Mouse (Mus musculus) liver, adult 2 months (tissue): ENCODE measurements around the gene Ppp3ca. TPM values are rescaled to one million over a fixed set of nuclear protein-coding genes. Genes with fewer than 3 reads are reported as not detected.

ENCODE experiments used
- DNase-seq: peaks from one replicate; pipeline ENCODE4 v3.0.0-alpha.2; 2011; ENCODE audit warnings: low read depth, low spot score; ENCODE audit errors: extremely low read depth
- H3K27ac ChIP-seq: fragments of 200-500 bp; replicated peaks from 2 replicates; pipeline ENCODE4 v1.5.1; 2012; ENCODE audit warnings: low read depth, mild to moderate bottlenecking, control low read depth, inconsistent platforms, low read length; ENCODE audit not compliant: insufficient read depth
- H3K27me3 ChIP-seq: fragments of 200-500 bp; 2 replicates; pipeline ENCODE4 v1.6.1; 2012; ENCODE audit warnings: mild to moderate bottlenecking, moderate library complexity, low read length, inconsistent platforms; ENCODE audit not compliant: control insufficient read depth, insufficient read depth
- H3K36me3 ChIP-seq: fragments of 200-500 bp; 2 replicates; pipeline ENCODE4 v1.6.1; 2012; ENCODE audit warnings: low read length, inconsistent platforms; ENCODE audit not compliant: control insufficient read depth, insufficient read depth
- H3K4me1 ChIP-seq: fragments of 200-500 bp; 2 replicates; pipeline ENCODE4 v1.6.1; 2011; ENCODE audit warnings: low read length; ENCODE audit not compliant: control insufficient read depth, insufficient read depth
- H3K4me3 ChIP-seq: fragments of 200-500 bp; 2 replicates; pipeline ENCODE4 v1.5.1; 2011; ENCODE audit warnings: low read depth, mild to moderate bottlenecking, control low read depth, low read length, moderate library complexity; ENCODE audit not compliant: insufficient read depth
- H3K79me2 ChIP-seq: fragments of 200-500 bp; 2 replicates; pipeline ENCODE4 v1.6.1; 2012; ENCODE audit warnings: inconsistent platforms, mild to moderate bottlenecking, low read length, moderate library complexity; ENCODE audit not compliant: control insufficient read depth, insufficient read depth
- H3K9ac ChIP-seq: fragments of 200-500 bp; 2 replicates; pipeline ENCODE4 v1.6.1; 2012; ENCODE audit warnings: low read depth, mild to moderate bottlenecking, control low read depth, inconsistent platforms, low read length
- CTCF ChIP-seq: fragments of 200-500 bp; IDR thresholded peaks from 2 replicates; pipeline ENCODE4 v1.5.1; 2011; ENCODE audit warnings: low read depth, low read length, control low read depth
- POLR2A ChIP-seq: fragments of 200-500 bp; IDR thresholded peaks from 2 replicates; pipeline ENCODE4 v1.6.1; 2011; ENCODE audit warnings: low read length, control low read depth; ENCODE audit not compliant: insufficient read depth; ENCODE audit errors: extremely low read depth
- WGBS: fragments of 180-500 bp; shearing (Covaris S2); methylation state at CpG from one replicate; pipeline ENCODE4 v1.1.7; 2018; 5-methylcytosine and 5-hydroxymethylcytosine counted together
- polyA plus RNA-seq: library from polyadenylated mRNA; depleted of rRNA; stranded (reverse); fragments of >200 nt; gene quantifications from 2 replicates; pipeline ENCODE4 v1.2.3, GENCODE M21; 2012
- total RNA-seq: library from RNA; depleted of rRNA; stranded (reverse); fragments of >200 nt; gene quantifications from 2 replicates; pipeline ENCODE4 v1.2.3, GENCODE M21; 2014

Ppp3ca gene
- total and polyA plus RNA-seq, 2 experiments: 9.8 to 23.0 TPM

DNA sequence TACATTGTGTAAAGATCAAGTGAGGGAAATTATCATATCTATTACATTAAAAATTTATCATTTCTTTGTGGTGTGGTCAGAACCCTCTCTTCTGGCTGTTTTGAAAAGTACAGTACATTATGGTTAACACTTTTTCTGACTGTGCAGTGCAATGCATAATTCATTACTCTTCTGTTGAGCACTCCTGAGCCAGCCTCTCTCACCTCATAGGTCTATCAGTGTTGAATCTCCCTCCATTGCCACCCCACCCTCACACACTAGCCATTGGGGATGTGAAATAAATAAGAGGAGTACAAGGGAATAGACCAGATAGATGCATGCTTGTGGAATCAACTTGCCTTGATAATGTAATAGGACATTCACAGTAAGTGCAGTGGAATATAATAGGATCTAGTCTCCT lies 194.4 kb downstream of the Ppp3ca start:
- TF ChIP-seq POLR2A (no peak), CTCF (no peak)
- Histone ChIP-seq H3K27ac (no peak overlapping the region), H3K9ac (no peak overlapping the region), H3K27me3 (no peaks in the 10 kb centered on the region), H3K79me2 (peaks cover 3% of the 10 kb centered on the region; the same call in 1 of the 2 replicates), H3K4me3 (no peak overlapping the region), H3K36me3 (peaks cover 3% of the 10 kb centered on the region; the same call in 1 of the 2 replicates), H3K4me1 (no peaks in the 10 kb centered on the region)
- DNase-seq: no peak

DNA sequence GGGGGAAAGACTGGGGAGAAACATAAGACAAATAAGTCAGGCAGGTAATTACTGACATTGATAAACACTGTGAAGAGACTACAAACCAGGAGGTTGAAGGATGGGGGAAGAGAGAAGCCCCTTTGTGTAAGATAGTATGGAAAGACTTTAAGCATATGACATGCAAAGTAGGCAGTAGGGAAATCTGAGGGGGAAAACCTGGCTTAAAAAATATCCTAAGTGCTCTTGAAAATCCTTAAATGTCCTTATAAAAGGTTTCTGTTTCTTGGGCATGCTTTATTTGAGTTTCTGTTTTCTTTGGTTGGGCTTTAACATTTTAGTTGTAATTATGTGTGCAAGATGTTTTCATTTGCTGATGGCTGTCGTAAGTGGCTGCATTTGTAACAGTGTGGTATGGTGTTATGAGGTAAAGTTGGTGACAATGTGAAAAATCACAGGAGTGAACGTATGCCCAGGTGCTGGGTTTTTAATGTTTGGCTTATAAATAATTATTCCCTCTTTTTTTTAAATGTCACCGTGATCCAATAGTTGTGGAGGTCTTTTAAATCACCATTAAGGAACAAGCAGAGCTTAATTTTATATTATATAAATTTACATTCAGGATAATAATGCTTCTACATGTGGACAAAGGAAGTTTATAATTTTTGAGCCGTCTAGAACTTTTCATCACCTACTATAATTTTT lies 195.4 kb downstream of the Ppp3ca start:
- H3K4me1 ChIP-seq: no peaks in the 10 kb centered on the region
- H3K27me3 ChIP-seq: no peaks in the 10 kb centered on the region
- DNase-seq: no peak
- H3K27ac ChIP-seq: no peak overlapping the region
- TF ChIP-seq CTCF (no peak), POLR2A (no peak)
- no peak overlapping the region for H3K9ac ChIP-seq
- WGBS: 95% methylated on average over 4 of the region's 4 CpGs
- peaks cover 3% of the 10 kb centered on the region; the same call in 1 of the 2 replicates for H3K36me3 ChIP-seq
- no peak overlapping the region for H3K4me3 ChIP-seq
- peaks cover 3% of the 10 kb centered on the region; the same call in 1 of the 2 replicates for H3K79me2 ChIP-seq

DNA sequence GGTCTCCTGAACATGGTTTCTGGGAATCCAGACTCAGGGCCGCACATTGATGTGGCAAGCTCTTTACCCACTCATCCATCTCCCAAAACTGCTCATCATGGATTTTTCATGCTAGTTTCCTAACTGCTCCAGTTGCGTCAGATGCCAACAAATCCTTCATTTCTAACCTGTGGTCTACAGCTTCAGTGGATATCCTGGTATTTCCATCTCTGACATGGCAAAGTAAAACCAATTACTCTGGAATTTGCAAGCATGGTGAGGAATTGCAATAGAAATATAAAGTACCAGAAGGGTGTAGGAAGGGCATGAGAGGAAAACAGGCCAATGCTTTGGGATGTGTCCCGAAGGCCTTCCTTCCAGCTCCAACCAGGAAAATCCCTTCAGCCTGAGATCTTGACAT lies 196.2 kb downstream of the Ppp3ca start:
- H3K79me2 ChIP-seq: peaks cover 3% of the 10 kb centered on the region; the same call in 1 of the 2 replicates
- TF ChIP-seq CTCF (no peak), POLR2A (no peak)
- peaks cover 3% of the 10 kb centered on the region; the same call in 1 of the 2 replicates for H3K36me3 ChIP-seq
- WGBS: 97% methylated on average over 3 of the region's 3 CpGs
- H3K4me1 ChIP-seq: no peaks in the 10 kb centered on the region
- H3K4me3 ChIP-seq: no peak overlapping the region
- no peak overlapping the region for H3K9ac ChIP-seq
- no peak overlapping the region for H3K27ac ChIP-seq
- H3K27me3 ChIP-seq: no peaks in the 10 kb centered on the region
- no peak for DNase-seq

DNA sequence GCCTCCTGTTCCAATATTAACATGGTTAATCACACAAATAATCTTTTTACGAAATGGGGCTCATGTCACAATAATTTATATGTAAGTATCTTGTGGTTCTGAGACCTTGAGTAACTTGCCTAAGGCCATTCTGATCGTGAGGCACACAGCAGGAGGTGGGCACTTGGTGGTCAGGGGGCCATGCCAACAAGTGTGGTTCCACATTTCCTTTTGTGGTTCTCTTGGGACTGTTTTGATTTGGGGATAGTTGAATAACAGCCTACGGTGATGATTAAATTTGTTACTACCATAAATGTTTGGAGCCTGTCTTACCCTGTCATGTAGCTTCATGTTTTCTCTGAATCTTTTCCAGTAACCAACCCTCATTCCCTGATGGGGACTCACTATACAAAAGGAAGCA lies 196.6 kb downstream of the Ppp3ca start:
- peaks cover 3% of the 10 kb centered on the region; the same call in 1 of the 2 replicates for H3K79me2 ChIP-seq
- H3K4me3 ChIP-seq: no peak overlapping the region
- whole genome bisulfite sequencing: 90% methylated on average over 3 of the region's 3 CpGs
- H3K4me1 ChIP-seq: no peaks in the 10 kb centered on the region
- H3K27me3 ChIP-seq: no peaks in the 10 kb centered on the region
- H3K27ac ChIP-seq: no peak overlapping the region
- peaks cover 3% of the 10 kb centered on the region; the same call in 1 of the 2 replicates for H3K36me3 ChIP-seq
- no peak for DNase-seq
- TF ChIP-seq POLR2A (no peak), CTCF (no peak)
- no peak overlapping the region for H3K9ac ChIP-seq

DNA sequence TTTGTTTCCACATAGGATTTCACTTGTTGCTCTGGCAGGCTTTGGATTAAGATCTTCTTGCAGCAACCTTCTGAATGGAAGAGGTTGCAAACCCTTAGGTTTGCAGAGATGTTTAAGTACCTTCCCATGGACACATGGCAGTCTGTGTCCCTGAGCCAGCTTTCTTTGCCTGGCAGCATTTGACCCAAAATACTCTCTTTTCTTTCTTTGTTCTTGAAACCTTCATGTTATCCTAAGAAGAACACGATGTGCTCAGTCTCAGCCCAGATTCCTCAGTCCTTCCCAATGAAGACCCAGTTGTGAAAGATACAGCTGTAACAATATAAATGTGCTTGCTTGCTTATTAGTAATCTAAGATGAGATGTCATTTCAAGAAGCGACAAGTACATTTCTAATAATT lies 197.4 kb downstream of the Ppp3ca start:
- 94% methylated on average over 2 of the region's 2 CpGs for WGBS
- TF ChIP-seq POLR2A (no peak), CTCF (no peak)
- peaks cover 3% of the 10 kb centered on the region; the same call in 1 of the 2 replicates for H3K36me3 ChIP-seq
- DNase-seq: no peak
- H3K27ac ChIP-seq: no peak overlapping the region
- no peak overlapping the region for H3K9ac ChIP-seq
- H3K4me3 ChIP-seq: no peak overlapping the region
- peaks cover 3% of the 10 kb centered on the region; the same call in 1 of the 2 replicates for H3K79me2 ChIP-seq
- H3K27me3 ChIP-seq: no peaks in the 10 kb centered on the region
- H3K4me1 ChIP-seq: peaks cover 4% of the 10 kb centered on the region

DNA sequence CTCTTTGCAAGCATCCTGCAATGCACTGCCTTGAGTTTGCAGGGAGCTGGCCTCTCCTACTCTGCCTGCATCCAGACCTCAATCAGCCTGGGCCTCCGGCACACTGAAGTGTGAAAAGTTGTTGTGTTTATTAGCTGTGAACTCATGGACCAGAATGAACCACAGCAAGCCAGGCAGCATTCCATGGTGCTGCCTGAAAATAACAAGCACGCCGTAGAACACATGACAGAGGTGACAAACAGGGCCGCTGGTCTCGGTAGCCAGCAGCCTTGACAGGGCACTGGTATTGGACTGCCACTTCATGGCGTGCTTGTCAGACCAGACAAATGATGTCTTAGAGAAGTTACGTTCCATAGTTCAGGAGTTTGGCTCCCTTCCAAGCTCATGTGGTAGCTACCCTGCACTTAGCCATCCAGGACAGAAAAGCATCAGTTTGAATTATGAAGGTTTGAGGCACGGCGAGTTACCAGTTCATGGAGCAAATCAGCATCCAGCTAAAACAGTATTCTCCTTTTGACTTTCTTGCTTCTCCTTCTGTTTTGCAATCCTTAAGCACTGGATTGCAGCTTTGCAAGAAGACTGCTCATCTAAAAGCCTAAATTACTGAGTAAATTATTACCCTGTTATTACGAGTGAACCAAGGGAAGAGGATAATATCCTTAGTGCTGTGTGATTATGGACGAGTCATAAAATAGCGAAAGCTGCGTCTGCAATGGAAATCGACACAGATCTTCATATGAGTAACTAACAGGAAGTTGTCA lies 202.0 kb downstream of the Ppp3ca start:
- Histone ChIP-seq H3K36me3 (peaks cover 3% of the 10 kb centered on the region; the same call in 1 of the 2 replicates), H3K27ac (no peak overlapping the region), H3K4me3 (no peak overlapping the region), H3K4me1 (peaks cover 5% of the 10 kb centered on the region), H3K9ac (no peak overlapping the region), H3K27me3 (no peaks in the 10 kb centered on the region), H3K79me2 (peaks cover 3% of the 10 kb centered on the region; the same call in 1 of the 2 replicates)
- DNase-seq: peak; percentile 25
- 75% methylated on average over 14 of the region's 14 CpGs for WGBS
- no peak for TF ChIP-seq CTCF
- TF ChIP-seq POLR2A: no peak
